Mouse (Mus musculus) liver, embryonic 12.5 days (tissue): ENCODE results near the gene Rpa1. TPM values are rescaled to one million over a fixed set of nuclear protein-coding genes. Genes with fewer than 3 reads are reported as not detected.

Source experiments
- ATAC-seq: fragments of 200-750 bp; cut with Nextera tagmentation; 2 replicates; pipeline ENCODE4 v1.8.0; 2017; ENCODE audit warnings: moderate number of reproducible peaks, mild to moderate bottlenecking, moderate library complexity
- H3K27ac ChIP-seq: fragments of 300-500 bp; sonication (generic); 2 replicates; pipeline ENCODE4 v1.5.1; 2016; ENCODE audit warnings: mild to moderate bottlenecking
- H3K27me3 ChIP-seq: fragments of 300-500 bp; sonication (generic); replicated peaks from 2 replicates; pipeline ENCODE4 v1.6.1; 2016; ENCODE audit warnings: mild to moderate bottlenecking, moderate library complexity
- H3K36me3 ChIP-seq: fragments of 300-500 bp; sonication (generic); 2 replicates; pipeline ENCODE4 v1.6.1; 2016; ENCODE audit warnings: mild to moderate bottlenecking, moderate library complexity
- H3K4me1 ChIP-seq: fragments of 300-500 bp; sonication (generic); 2 replicates; pipeline ENCODE4 v1.6.1; 2016
- H3K4me2 ChIP-seq: fragments of 300-500 bp; sonication (generic); 2 replicates; pipeline ENCODE4 v1.6.1; 2016; ENCODE audit warnings: mild to moderate bottlenecking, moderate library complexity
- H3K4me3 ChIP-seq: fragments of 300-500 bp; sonication (generic); 2 replicates; pipeline ENCODE4 v1.5.1; 2016; ENCODE audit warnings: mild to moderate bottlenecking, moderate library complexity
- H3K9ac ChIP-seq: fragments of 300-500 bp; sonication (generic); 2 replicates; pipeline ENCODE4 v1.6.1; 2016; ENCODE audit warnings: mild to moderate bottlenecking, moderate library complexity
- H3K9me3 ChIP-seq: fragments of 300-500 bp; sonication (generic); replicated peaks from 2 replicates; pipeline ENCODE4 v1.6.1; 2016; ENCODE audit warnings: mild to moderate bottlenecking, moderate library complexity
- WGBS: fragments of 180-500 bp; shearing (Covaris S2); methylation state at CpG from one replicate; pipeline ENCODE4 v1.1.7; 2016; ENCODE audit not compliant: insufficient replicate concordance; 5-methylcytosine and 5-hydroxymethylcytosine counted together
- polyA plus RNA-seq: library from polyadenylated mRNA; unstranded; fragments of >200 nt; fragmentation: Nextera tagmentation; extraction: Ambion mirVana; gene quantifications from 2 replicates; pipeline ENCODE4 v1.2.1, GENCODE M21; 2016

Rpa1 gene
- polyA plus RNA-seq, 1 experiment from 2014 or later = 143 TPM

DNA sequence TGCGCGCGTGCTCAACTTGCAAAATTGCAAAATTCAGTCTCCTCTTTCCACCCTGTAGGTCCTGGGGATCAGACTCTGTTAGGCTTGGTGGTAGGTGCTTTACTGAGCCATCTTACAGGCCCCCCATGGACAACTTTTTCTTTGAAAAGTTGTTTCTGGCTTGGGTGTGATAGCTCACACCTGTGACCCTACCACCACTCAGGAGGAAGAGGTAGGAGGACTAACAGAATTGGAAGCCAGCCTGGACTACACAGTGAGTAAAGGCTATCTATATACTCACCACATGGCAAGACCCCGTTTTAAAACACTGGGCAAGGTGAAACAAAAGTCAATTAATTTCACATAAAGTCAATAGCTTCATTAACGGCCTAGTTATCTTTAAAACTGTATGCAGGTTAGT, 3.4 kb downstream of the Rpa1 start:
- ATAC-seq = no peak
- Histone ChIP-seq H3K4me1 (peaks cover 59% of the 10 kb centered on the region), H3K9ac (no peak overlapping the region), H3K27me3 (no peaks in the 10 kb centered on the region), H3K9me3 (no peaks in the 10 kb centered on the region), H3K36me3 (peaks cover 29% of the 10 kb centered on the region), H3K27ac (0 out of 2 replicates have a peak overlapping the region, but pooled peaks have one; percentile 10), H3K4me3 (no peak overlapping the region), H3K4me2 (no peak overlapping the region)
- 93% methylated on average over 5 of the region's 5 CpGs for WGBS

DNA sequence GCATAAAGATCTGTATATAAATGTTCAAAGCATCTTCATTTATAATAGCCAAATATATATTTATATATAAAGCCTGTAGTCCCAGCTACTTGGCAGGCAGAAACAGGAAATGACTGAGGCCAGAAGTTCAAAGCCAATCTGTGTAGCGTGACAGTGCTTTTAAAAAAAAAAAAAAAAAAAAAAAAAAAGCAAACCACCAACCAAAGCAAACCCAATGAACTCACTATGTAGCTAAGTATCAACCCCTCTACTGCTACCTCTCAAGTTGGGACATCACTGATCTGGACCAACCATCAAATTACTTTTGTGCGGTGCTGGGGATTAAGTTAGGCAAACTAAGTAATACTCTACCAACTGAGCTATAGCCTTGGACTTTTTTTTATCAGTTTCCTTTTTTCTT, 4.0 kb downstream of the Rpa1 start:
- Histone ChIP-seq H3K27me3 (no peaks in the 10 kb centered on the region), H3K4me1 (peaks cover 54% of the 10 kb centered on the region), H3K36me3 (peaks cover 35% of the 10 kb centered on the region), H3K4me3 (no peak overlapping the region), H3K4me2 (no peak overlapping the region), H3K9ac (no peak overlapping the region), H3K27ac (0 out of 2 replicates have a peak overlapping the region, but pooled peaks have one; percentile 10), H3K9me3 (no peaks in the 10 kb centered on the region)
- WGBS = 81% methylated on average over 2 of the region's 2 CpGs
- no peak for ATAC-seq

DNA sequence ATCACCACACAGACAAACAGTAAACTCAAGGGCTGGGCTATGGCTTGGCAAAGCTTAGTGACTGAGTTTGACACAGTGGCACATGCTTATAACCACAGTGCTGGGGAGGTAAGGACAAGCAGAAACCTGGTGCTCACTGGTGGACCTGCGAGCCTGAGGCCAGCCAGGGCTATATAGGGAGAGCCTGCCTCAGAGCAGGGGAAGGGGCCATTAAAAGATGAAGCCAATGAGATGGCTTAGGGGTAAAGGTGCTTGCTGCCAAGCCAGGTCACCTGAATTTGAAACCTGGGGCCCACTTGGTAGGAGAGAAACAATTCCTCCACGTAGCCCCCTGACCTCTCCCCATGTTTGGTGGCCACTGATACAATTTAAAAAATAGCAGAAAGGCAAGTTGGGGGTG, 5.0 kb downstream of the Rpa1 start:
- Histone ChIP-seq H3K36me3 (peaks cover 45% of the 10 kb centered on the region), H3K4me3 (no peak overlapping the region), H3K27ac (no peak overlapping the region), H3K9ac (no peak overlapping the region), H3K4me1 (peaks cover 48% of the 10 kb centered on the region), H3K9me3 (no peaks in the 10 kb centered on the region), H3K4me2 (no peak overlapping the region), H3K27me3 (no peaks in the 10 kb centered on the region)
- no peak for ATAC-seq
- 76% methylated on average over 2 of the region's 2 CpGs for WGBS

DNA sequence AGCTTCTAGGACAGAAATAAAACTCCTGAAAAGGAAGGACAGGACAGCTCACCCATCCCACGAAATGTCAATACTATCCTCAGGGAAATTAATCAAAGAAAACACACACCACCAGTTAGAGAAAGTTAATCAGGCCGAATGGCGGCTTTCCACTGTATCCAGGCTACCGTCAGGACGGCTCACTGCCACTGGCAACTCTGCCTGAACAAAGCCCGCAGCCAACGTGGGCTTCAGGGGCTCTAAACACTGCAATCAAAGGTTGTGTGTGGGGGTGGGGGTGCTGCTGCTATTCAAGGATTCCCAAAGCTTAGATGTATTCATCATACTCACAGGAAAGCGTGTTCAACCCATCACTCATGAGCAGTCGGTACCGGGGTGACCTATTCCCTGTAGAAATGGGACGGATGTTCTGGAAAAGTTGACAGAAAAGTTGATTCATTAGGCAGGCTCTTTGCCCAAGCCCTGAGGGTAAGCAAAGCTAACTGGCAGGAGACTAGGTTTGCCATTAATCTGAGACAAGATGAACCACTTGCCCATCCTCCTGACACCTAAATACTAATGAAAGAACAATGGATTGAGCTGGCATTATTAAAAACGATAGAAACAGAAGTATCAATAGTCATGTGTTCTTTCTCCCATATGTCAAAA, 7.3 kb downstream of the Rpa1 start:
- H3K4me2 ChIP-seq = no peak overlapping the region
- no peaks in the 10 kb centered on the region for H3K27me3 ChIP-seq
- ATAC-seq = no peak
- no peak overlapping the region for H3K9ac ChIP-seq
- no peak overlapping the region for H3K27ac ChIP-seq
- H3K4me3 ChIP-seq = no peak overlapping the region
- H3K36me3 ChIP-seq = peaks cover 68% of the 10 kb centered on the region
- no peaks in the 10 kb centered on the region for H3K9me3 ChIP-seq
- WGBS = 88% methylated on average over 12 of the region's 12 CpGs
- H3K4me1 ChIP-seq = peaks cover 56% of the 10 kb centered on the region

GRCm38 (mm10) chr11:75340076-75340475, 8.0 kb downstream of the Rpa1 start:
- Histone ChIP-seq H3K9ac (no peak overlapping the region), H3K4me3 (no peak overlapping the region), H3K36me3 (peaks cover 76% of the 10 kb centered on the region), H3K27me3 (no peaks in the 10 kb centered on the region), H3K4me1 (peaks cover 51% of the 10 kb centered on the region), H3K27ac (no peak overlapping the region), H3K9me3 (no peaks in the 10 kb centered on the region), H3K4me2 (no peak overlapping the region)
- no peak for ATAC-seq
- 88% methylated on average over 14 of the region's 14 CpGs for WGBS

DNA sequence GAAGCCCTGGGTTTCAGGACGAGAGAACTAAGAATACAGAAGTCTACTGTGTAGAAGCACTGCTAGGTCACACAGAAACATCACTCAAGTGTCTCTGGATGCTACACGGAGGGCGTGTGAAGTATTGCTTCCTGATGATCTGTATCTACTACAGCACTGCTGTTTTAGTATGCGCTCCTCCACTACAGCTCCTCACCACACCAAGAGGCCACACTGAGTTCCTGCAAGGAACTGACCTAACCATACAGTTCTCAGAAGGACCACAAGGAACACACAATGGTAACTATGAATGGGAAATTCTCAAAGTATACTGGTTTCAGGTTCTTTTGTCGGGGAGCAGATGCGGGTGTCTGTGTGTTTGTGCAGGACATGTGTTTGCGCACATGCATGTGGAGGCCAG, 10.9 kb downstream of the Rpa1 start:
- Histone ChIP-seq H3K9ac (no peak overlapping the region), H3K27me3 (no peaks in the 10 kb centered on the region), H3K9me3 (no peaks in the 10 kb centered on the region), H3K4me2 (0 out of 2 replicates have a peak overlapping the region, but pooled peaks have one; percentile 10), H3K4me3 (no peak overlapping the region), H3K4me1 (peaks cover 34% of the 10 kb centered on the region), H3K27ac (no peak overlapping the region), H3K36me3 (peaks cover 93% of the 10 kb centered on the region)
- no peak for ATAC-seq
- 65% methylated on average over 7 of the region's 7 CpGs for WGBS

DNA sequence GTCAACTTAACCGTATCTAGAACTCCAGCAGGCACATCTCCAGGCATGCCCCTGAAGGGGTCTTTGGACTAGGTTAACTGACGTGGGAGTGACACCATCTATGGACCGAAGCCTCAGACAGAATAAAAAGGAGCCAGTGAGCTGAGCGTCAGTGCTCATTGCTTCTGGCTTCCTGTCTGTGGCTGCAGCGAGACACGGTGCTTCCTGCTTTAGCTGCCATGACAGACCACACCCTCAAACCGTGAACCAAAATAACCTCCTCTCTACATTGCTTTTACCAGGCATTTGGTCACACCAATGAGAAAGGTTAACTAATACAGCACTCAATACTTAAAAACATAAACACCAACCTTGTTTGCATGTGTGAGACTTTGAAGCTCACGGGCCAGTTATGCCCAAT, 11.4 kb downstream of the Rpa1 start:
- H3K27ac ChIP-seq = 0 out of 2 replicates have a peak overlapping the region, but pooled peaks have one; percentile 31
- H3K9ac ChIP-seq = no peak overlapping the region
- H3K36me3 ChIP-seq = peaks cover 94% of the 10 kb centered on the region
- no peak overlapping the region for H3K4me3 ChIP-seq
- H3K9me3 ChIP-seq = no peaks in the 10 kb centered on the region
- 37% methylated on average over 8 of the region's 8 CpGs for WGBS
- ATAC-seq = no peak; the same call in 1 of the 2 replicates
- H3K4me1 ChIP-seq = peaks cover 34% of the 10 kb centered on the region
- H3K4me2 ChIP-seq = peak overlapping the region; percentile 10
- no peaks in the 10 kb centered on the region for H3K27me3 ChIP-seq

GRCm38 (mm10) chr11:75325969-75326311, 22.2 kb downstream of the Rpa1 start:
- no peak overlapping the region for H3K4me2 ChIP-seq
- H3K4me3 ChIP-seq = no peak overlapping the region
- ATAC-seq = no peak
- H3K4me1 ChIP-seq = peaks cover 54% of the 10 kb centered on the region
- peaks cover 72% of the 10 kb centered on the region for H3K36me3 ChIP-seq
- H3K27me3 ChIP-seq = no peaks in the 10 kb centered on the region
- 51% methylated on average over 7 of the region's 7 CpGs for WGBS
- no peaks in the 10 kb centered on the region for H3K9me3 ChIP-seq
- H3K27ac ChIP-seq = no peak overlapping the region
- no peak overlapping the region for H3K9ac ChIP-seq

GRCm38 (mm10) chr11:75325116-75325968, 22.8 kb downstream of the Rpa1 start:
- no peaks in the 10 kb centered on the region for H3K9me3 ChIP-seq
- H3K27ac ChIP-seq = no peak overlapping the region
- no peaks in the 10 kb centered on the region for H3K27me3 ChIP-seq
- H3K4me2 ChIP-seq = no peak overlapping the region
- H3K9ac ChIP-seq = no peak overlapping the region
- peaks cover 67% of the 10 kb centered on the region for H3K36me3 ChIP-seq
- H3K4me3 ChIP-seq = no peak overlapping the region
- ATAC-seq = no peak
- WGBS = 80% methylated on average over 16 of the region's 16 CpGs
- peaks cover 55% of the 10 kb centered on the region for H3K4me1 ChIP-seq

DNA sequence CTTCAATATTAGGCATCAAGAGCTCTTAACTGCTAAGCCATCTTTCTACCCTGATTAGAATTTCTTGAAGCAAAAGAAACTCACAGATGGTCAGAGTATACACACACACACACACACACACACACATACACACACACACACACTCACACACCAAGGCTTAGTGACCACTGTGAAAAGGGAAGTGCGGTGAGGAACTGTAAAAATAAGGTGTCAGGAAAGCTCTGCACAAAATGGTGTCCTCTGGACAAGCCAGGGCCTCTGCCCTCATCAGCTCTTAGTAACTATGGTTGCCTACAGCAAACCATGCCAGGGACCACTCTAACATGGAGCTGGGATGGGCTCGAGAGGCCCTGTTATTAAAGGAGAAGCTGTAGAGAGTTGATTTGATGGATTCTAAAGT, 23.7 kb downstream of the Rpa1 start:
- H3K27me3 ChIP-seq = no peaks in the 10 kb centered on the region
- peaks cover 63% of the 10 kb centered on the region for H3K36me3 ChIP-seq
- WGBS = 72% methylated on average over 2 of the region's 2 CpGs
- no peak overlapping the region for H3K4me3 ChIP-seq
- H3K4me2 ChIP-seq = no peak overlapping the region
- H3K9me3 ChIP-seq = no peaks in the 10 kb centered on the region
- no peak overlapping the region for H3K27ac ChIP-seq
- peaks cover 62% of the 10 kb centered on the region for H3K4me1 ChIP-seq
- no peak overlapping the region for H3K9ac ChIP-seq
- ATAC-seq = no peak

- Histone ChIP-seq H3K9me3 (no peaks in the 10 kb centered on the region), H3K36me3 (peaks cover 59% of the 10 kb centered on the region), H3K4me2 (peak overlapping the region; percentile 29), H3K4me3 (no peak overlapping the region), H3K27me3 (no peaks in the 10 kb centered on the region), H3K27ac (peak overlapping the region; percentile 42; the same call in 1 of the 2 replicates), H3K4me1 (peaks cover 65% of the 10 kb centered on the region), H3K9ac (no peak overlapping the region)
- whole genome bisulfite sequencing = 49% methylated on average over 8 of the region's 8 CpGs
- ATAC-seq = peak; percentile 67; the same call in 1 of the 2 replicates
These were observed 24.8 kb downstream of the Rpa1 start for GRCm38 (mm10) chr11:75323326-75323737.

- Histone ChIP-seq H3K27ac (no peak overlapping the region), H3K4me1 (peaks cover 48% of the 10 kb centered on the region), H3K9me3 (no peaks in the 10 kb centered on the region), H3K9ac (no peak overlapping the region), H3K27me3 (no peaks in the 10 kb centered on the region), H3K4me2 (no peak overlapping the region), H3K36me3 (peaks cover 60% of the 10 kb centered on the region), H3K4me3 (no peak overlapping the region)
- WGBS = 69% methylated on average over 5 of the region's 5 CpGs
- no peak for ATAC-seq
These were observed 28.9 kb downstream of the Rpa1 start for GRCm38 (mm10) chr11:75319246-75319645.
